Comparison of ENCODE assay signal across 39 mouse cellular contexts in the genomic region with DNA sequence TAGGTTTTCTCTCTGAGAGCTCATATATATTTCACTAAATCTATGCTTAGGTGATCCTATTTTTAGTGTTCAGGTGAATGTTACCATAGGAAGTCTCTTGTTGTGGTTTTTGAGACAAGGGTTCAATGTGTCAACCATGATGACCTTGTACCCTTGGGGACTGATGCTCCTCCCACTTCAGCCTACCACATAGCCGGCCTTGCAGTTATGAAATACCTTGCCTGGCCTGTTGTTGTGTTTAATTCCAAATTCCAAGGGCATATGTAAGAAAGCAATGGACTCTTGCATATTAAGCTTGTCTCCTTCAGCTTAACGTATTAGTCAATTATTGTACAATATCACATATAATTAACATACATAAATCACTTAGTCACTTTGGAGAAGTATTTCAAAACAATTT. TPM values are rescaled to one million over a fixed set of nuclear protein-coding genes. Genes with fewer than 3 reads are reported as not detected.
"Had no signal": no experiment of that assay in that cellular context is flagged by ENCODE, and none has a peak within 500 bp of the region (broad histone marks: within the 10 kb centered on the region; RNA-seq: fewer than 3 reads in every experiment).

No protein-coding gene starts in this region.

- H3K4me3 ChIP-seq: embryonic facial prominence, embryonic 10.5 days; embryonic facial prominence, embryonic 12.5 days; embryonic facial prominence, embryonic 13.5 days; embryonic facial prominence, embryonic 15.5 days; erythroblast, embryonic 14.5 days; forebrain, embryonic 10.5 days; forebrain, embryonic 12.5 days; forebrain, embryonic 13.5 days; forebrain, embryonic 15.5 days; gastrocnemius, adult 2 months; heart, adult 2 months had no signal

- H3K27me3 ChIP-seq: embryonic facial prominence, embryonic 12.5 days; embryonic facial prominence, embryonic 13.5 days; embryonic facial prominence, embryonic 15.5 days; forebrain, embryonic 12.5 days; forebrain, embryonic 13.5 days; forebrain, embryonic 15.5 days had no signal

- H3K4me2 ChIP-seq: embryonic facial prominence, embryonic 12.5 days; embryonic facial prominence, embryonic 13.5 days; embryonic facial prominence, embryonic 15.5 days; forebrain, embryonic 12.5 days; forebrain, embryonic 13.5 days; forebrain, embryonic 15.5 days had no signal

- ATAC-seq: forebrain, embryonic 13.5 days; forebrain, embryonic 14.5 days; forebrain, embryonic 15.5 days; forebrain, embryonic 16.5 days; forebrain, postnatal 0 days had no signal

- H3K9me3 ChIP-seq: embryonic facial prominence, embryonic 10.5 days; embryonic facial prominence, embryonic 12.5 days; embryonic facial prominence, embryonic 13.5 days; embryonic facial prominence, embryonic 15.5 days; forebrain, embryonic 10.5 days; forebrain, embryonic 12.5 days; forebrain, embryonic 13.5 days; forebrain, embryonic 15.5 days had no signal

- H3K36me3 ChIP-seq: embryonic facial prominence, embryonic 10.5 days; embryonic facial prominence, embryonic 12.5 days; embryonic facial prominence, embryonic 13.5 days; embryonic facial prominence, embryonic 15.5 days; forebrain, embryonic 10.5 days; forebrain, embryonic 12.5 days; forebrain, embryonic 15.5 days had no signal

- H3K9ac ChIP-seq: embryonic facial prominence, embryonic 12.5 days; embryonic facial prominence, embryonic 13.5 days; embryonic facial prominence, embryonic 15.5 days; forebrain, embryonic 12.5 days; forebrain, embryonic 13.5 days; forebrain, embryonic 15.5 days; forebrain, postnatal 0 days had no signal

- H3K27ac ChIP-seq: embryonic facial prominence, embryonic 10.5 days; embryonic facial prominence, embryonic 12.5 days; embryonic facial prominence, embryonic 13.5 days; embryonic facial prominence, embryonic 15.5 days; forebrain, embryonic 10.5 days; forebrain, embryonic 12.5 days; forebrain, embryonic 13.5 days; forebrain, embryonic 15.5 days; gastrocnemius, adult 2 months; heart, adult 2 months had no signal

- DNase-seq: cerebellum, adult 2 months; cerebellum, adult 8-10 months; cerebellum, adult 9-10 months; cerebellum, adult 9-11 months; cerebellum, postnatal 10 days; cerebellum, postnatal 14 days; cerebellum, postnatal 25 days; cerebellum, postnatal 36 days; embryo, embryonic 11 days; forebrain, postnatal 0 days; gastrocnemius, adult 2 months; gastrocnemius, postnatal 10 days; gastrocnemius, postnatal 14 days; gastrocnemius, postnatal 25 days; gastrocnemius, postnatal 36 days; heart, adult 18-20 months; heart, adult 2 months had no signal

- H3K4me1 ChIP-seq: embryonic facial prominence, embryonic 10.5 days; embryonic facial prominence, embryonic 12.5 days; embryonic facial prominence, embryonic 13.5 days; embryonic facial prominence, embryonic 15.5 days; forebrain, embryonic 10.5 days; forebrain, embryonic 12.5 days; forebrain, embryonic 13.5 days; forebrain, embryonic 15.5 days had no signal

RNA-seq across cellular contexts. Expression of gene Olfr519, which starts 9.7 kb away (rescaled TPM):
- total RNA-seq: common myeloid progenitor, adult 5-6 weeks; forebrain, postnatal 0 days; gastrocnemius, adult 18-20 months; gastrocnemius, adult 2 months; gastrocnemius, adult 8-10 months; gastrocnemius, postnatal 10 days; gastrocnemius, postnatal 14 days; gastrocnemius, postnatal 25 days; gastrocnemius, postnatal 36 days; gastrocnemius, postnatal 4 days; granulocyte monocyte progenitor cell, adult 5-6 weeks; heart, adult 18-20 months; heart, adult 2 months had no signal
- polyA plus RNA-seq: cerebellum, adult 2 months; cortical plate, adult 2 months; embryonic facial prominence, embryonic 10.5 days; embryonic facial prominence, embryonic 11.5 days; embryonic facial prominence, embryonic 12.5 days; embryonic facial prominence, embryonic 13.5 days; embryonic facial prominence, embryonic 14.5 days; embryonic facial prominence, embryonic 15.5 days; erythroblast, embryonic 14.5 days; forebrain, embryonic 10.5 days; forebrain, embryonic 11.5 days; forebrain, embryonic 12.5 days; forebrain, embryonic 13.5 days; forebrain, embryonic 14.5 days; forebrain, embryonic 15.5 days; forebrain, embryonic 16.5 days; forebrain, postnatal 0 days; frontal cortex, adult 2 months; gonadal fat pad, adult 2 months; heart, adult 2 months had no signal

RNA-seq across cellular contexts. Expression of gene Olfr518, which starts 19.2 kb away (rescaled TPM):
- total RNA-seq: common myeloid progenitor, adult 5-6 weeks; forebrain, postnatal 0 days; gastrocnemius, adult 18-20 months; gastrocnemius, adult 2 months; gastrocnemius, adult 8-10 months; gastrocnemius, postnatal 10 days; gastrocnemius, postnatal 14 days; gastrocnemius, postnatal 25 days; gastrocnemius, postnatal 36 days; gastrocnemius, postnatal 4 days; granulocyte monocyte progenitor cell, adult 5-6 weeks; heart, adult 18-20 months; heart, adult 2 months had no signal
- polyA plus RNA-seq: cerebellum, adult 2 months; cortical plate, adult 2 months; embryonic facial prominence, embryonic 10.5 days; embryonic facial prominence, embryonic 11.5 days; embryonic facial prominence, embryonic 12.5 days; embryonic facial prominence, embryonic 13.5 days; embryonic facial prominence, embryonic 14.5 days; forebrain, embryonic 10.5 days; forebrain, embryonic 11.5 days; forebrain, embryonic 12.5 days; forebrain, embryonic 13.5 days; forebrain, embryonic 14.5 days; forebrain, embryonic 15.5 days; forebrain, embryonic 16.5 days; forebrain, postnatal 0 days; frontal cortex, adult 2 months; gonadal fat pad, adult 2 months; heart, adult 2 months had no signal

RNA-seq across cellular contexts. Expression of gene Nlrp10, which starts 26.0 kb away (rescaled TPM):
- polyA plus RNA-seq: erythroblast, embryonic 14.5 days; forebrain, embryonic 11.5 days; forebrain, embryonic 12.5 days; forebrain, embryonic 14.5 days; forebrain, embryonic 16.5 days had no signal

RNA-seq across cellular contexts. Expression of gene Olfr517, which starts 31.8 kb away (rescaled TPM):
- total RNA-seq: common myeloid progenitor, adult 5-6 weeks; forebrain, postnatal 0 days; gastrocnemius, adult 18-20 months; gastrocnemius, adult 2 months; gastrocnemius, adult 8-10 months; gastrocnemius, postnatal 10 days; gastrocnemius, postnatal 14 days; gastrocnemius, postnatal 25 days; gastrocnemius, postnatal 36 days; gastrocnemius, postnatal 4 days; granulocyte monocyte progenitor cell, adult 5-6 weeks; heart, adult 18-20 months; heart, adult 2 months had no signal
- polyA plus RNA-seq: cerebellum, adult 2 months; cortical plate, adult 2 months; embryonic facial prominence, embryonic 10.5 days; embryonic facial prominence, embryonic 11.5 days; embryonic facial prominence, embryonic 12.5 days; embryonic facial prominence, embryonic 13.5 days; embryonic facial prominence, embryonic 14.5 days; embryonic facial prominence, embryonic 15.5 days; erythroblast, embryonic 14.5 days; forebrain, embryonic 10.5 days; forebrain, embryonic 11.5 days; forebrain, embryonic 12.5 days; forebrain, embryonic 13.5 days; forebrain, embryonic 14.5 days; forebrain, embryonic 15.5 days; forebrain, embryonic 16.5 days; forebrain, postnatal 0 days; frontal cortex, adult 2 months; gonadal fat pad, adult 2 months; heart, adult 2 months had no signal
